Mouse (Mus musculus) liver, embryonic 11.5 days (tissue): ENCODE measurements around the gene Iyd. TPM values are rescaled to one million over a fixed set of nuclear protein-coding genes. Genes with fewer than 3 reads are reported as not detected.

Source experiments
- polyA plus RNA-seq: library from polyadenylated mRNA; unstranded; fragments of >200 nt; fragmentation: Nextera tagmentation; extraction: Ambion mirVana; gene quantifications from 2 replicates; pipeline ENCODE4 v1.2.1, GENCODE M21; 2014

The Iyd gene
- polyA plus RNA-seq, 1 experiment from 2014 or later = 4.0 TPM

Other genes with a start within 250 kb of the Iyd start
- 1.9 and 3.1 TPM in 2 replicates for gene Ppp1r14c, start 174.2 kb upstream of the Iyd start, polyA plus RNA-seq
- gene Plekhg1, start 200.1 kb downstream of the Iyd start, polyA plus RNA-seq = 4.4 and 4.9 TPM in 2 replicates